Mouse (Mus musculus) hindbrain, embryonic 15.5 days (tissue): ENCODE measurements around the gene Folr2. TPM values are rescaled to one million over a fixed set of nuclear protein-coding genes. Genes with fewer than 3 reads are reported as not detected.
A peak's percentile ranks its signal among the peaks of the same experiment; 100 is the strongest.

Experiments used
- ATAC-seq: fragments of 200-750 bp; cut with Nextera tagmentation; 2 replicates; pipeline ENCODE4 v1.8.0; 2017; ENCODE audit warnings: low read depth, moderate number of reproducible peaks, moderate TSS enrichment; ENCODE audit not compliant: low FRiP score
- H3K27ac ChIP-seq: fragments of 300-500 bp; sonication (generic); replicated peaks from 2 replicates; pipeline ENCODE4 v1.5.1; 2015; ENCODE audit warnings: mild to moderate bottlenecking, inconsistent platforms
- H3K27me3 ChIP-seq: fragments of 300-500 bp; sonication (generic); 2 replicates; pipeline ENCODE4 v1.6.1; 2015; ENCODE audit warnings: control low read depth, inconsistent platforms
- H3K36me3 ChIP-seq: fragments of 300-500 bp; sonication (generic); 2 replicates; pipeline ENCODE4 v1.6.1; 2015; ENCODE audit warnings: control low read depth, inconsistent platforms
- H3K4me1 ChIP-seq: fragments of 300-500 bp; sonication (generic); replicated peaks from 2 replicates; pipeline ENCODE4 v1.6.1; 2015; ENCODE audit warnings: control low read depth, inconsistent platforms
- H3K4me2 ChIP-seq: fragments of 300-500 bp; sonication (generic); 2 replicates; pipeline ENCODE4 v1.6.1; 2015; ENCODE audit warnings: moderate library complexity, mild to moderate bottlenecking, inconsistent platforms
- H3K4me3 ChIP-seq: fragments of 300-500 bp; sonication (generic); 2 replicates; pipeline ENCODE4 v1.5.1; 2015; ENCODE audit warnings: mild to moderate bottlenecking, inconsistent platforms
- H3K9ac ChIP-seq: fragments of 300-500 bp; sonication (generic); 2 replicates; pipeline ENCODE4 v1.6.1; 2015; ENCODE audit warnings: inconsistent platforms
- H3K9me3 ChIP-seq: fragments of 300-500 bp; sonication (generic); 2 replicates; pipeline ENCODE4 v1.6.1; 2016; ENCODE audit warnings: control low read depth, inconsistent platforms
- WGBS: fragments of 180-500 bp; shearing (Covaris S2); methylation state at CpG from one replicate; pipeline ENCODE4 v1.1.7; 2015; 5-methylcytosine and 5-hydroxymethylcytosine counted together
- polyA plus RNA-seq: library from polyadenylated mRNA; unstranded; fragments of >200 nt; fragmentation: Nextera tagmentation; extraction: Ambion mirVana; gene quantifications from 2 replicates; pipeline ENCODE4 v1.2.1, GENCODE M21; 2015

Folr2 gene
- polyA plus RNA-seq, 1 experiment from 2014 or later: 2.4 TPM

DNA sequence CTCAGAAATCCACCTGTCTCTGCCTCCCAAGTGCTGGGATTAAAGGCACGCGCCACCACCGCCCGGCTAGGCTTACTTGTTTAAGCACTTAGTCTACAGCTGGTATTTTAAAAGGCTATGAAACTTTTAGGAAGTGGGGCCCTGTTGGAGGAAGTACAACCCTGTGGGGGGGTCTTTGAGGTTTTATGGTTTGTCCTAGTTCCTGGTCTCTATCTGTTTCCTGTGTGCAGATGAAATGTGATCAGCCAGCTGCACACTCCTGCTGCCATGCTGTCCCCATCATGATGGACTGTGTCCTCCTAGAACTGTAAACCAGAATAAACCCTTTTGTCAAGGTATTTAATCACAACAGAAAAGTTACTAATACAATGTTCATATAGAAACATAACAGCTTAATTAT is 27.2 kb upstream of the Folr2 start:
- no peaks in the 10 kb centered on the region for H3K4me1 ChIP-seq
- H3K9ac ChIP-seq: no peak overlapping the region
- ATAC-seq: no peak
- H3K4me2 ChIP-seq: no peak overlapping the region
- no peaks in the 10 kb centered on the region for H3K27me3 ChIP-seq
- no peaks in the 10 kb centered on the region for H3K9me3 ChIP-seq
- H3K27ac ChIP-seq: no peak overlapping the region
- H3K4me3 ChIP-seq: no peak overlapping the region
- H3K36me3 ChIP-seq: no peaks in the 10 kb centered on the region
- WGBS: 95% methylated on average over 4 of the region's 4 CpGs

DNA sequence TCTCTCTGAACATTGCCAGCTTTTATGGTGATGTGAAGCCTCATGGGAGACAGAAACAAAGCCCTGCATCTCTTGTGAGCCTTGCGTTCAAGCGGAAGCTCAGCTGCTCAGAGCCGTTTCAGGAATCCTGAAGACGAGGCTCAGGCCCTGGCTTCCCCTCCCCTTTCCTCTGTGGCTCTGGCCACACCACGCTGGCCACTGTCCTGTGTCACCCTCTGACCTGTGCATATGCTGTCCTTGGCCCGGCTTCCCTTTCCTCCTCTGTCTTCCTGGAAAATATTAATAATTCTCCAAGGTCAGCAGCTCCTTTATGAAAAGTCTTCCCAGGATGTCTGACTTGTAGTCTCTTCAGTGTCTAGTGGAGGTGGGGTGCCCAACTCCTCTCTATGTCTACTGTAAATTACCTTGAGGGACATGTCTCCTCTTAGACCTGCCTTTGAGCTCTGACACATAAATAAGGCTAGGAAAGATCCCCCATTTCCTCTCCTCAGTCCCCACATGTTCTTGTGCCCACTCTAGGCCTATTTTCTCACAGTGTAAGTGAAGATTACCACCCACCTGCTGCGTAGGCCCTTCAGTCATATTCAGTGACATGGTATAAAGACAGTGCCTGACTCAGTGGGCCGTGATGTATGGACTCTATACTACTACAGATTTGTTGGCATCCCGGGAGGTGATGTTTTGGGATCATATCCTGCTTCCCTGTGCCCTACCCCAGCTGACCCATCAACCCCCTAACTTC is 25.6 kb upstream of the Folr2 start:
- Histone ChIP-seq H3K4me2 (no peak overlapping the region), H3K9me3 (no peaks in the 10 kb centered on the region), H3K9ac (no peak overlapping the region), H3K27me3 (no peaks in the 10 kb centered on the region), H3K27ac (no peak overlapping the region), H3K4me1 (no peaks in the 10 kb centered on the region), H3K36me3 (no peaks in the 10 kb centered on the region), H3K4me3 (no peak overlapping the region)
- no peak for ATAC-seq
- 62% methylated on average over 9 of the region's 9 CpGs for WGBS

DNA sequence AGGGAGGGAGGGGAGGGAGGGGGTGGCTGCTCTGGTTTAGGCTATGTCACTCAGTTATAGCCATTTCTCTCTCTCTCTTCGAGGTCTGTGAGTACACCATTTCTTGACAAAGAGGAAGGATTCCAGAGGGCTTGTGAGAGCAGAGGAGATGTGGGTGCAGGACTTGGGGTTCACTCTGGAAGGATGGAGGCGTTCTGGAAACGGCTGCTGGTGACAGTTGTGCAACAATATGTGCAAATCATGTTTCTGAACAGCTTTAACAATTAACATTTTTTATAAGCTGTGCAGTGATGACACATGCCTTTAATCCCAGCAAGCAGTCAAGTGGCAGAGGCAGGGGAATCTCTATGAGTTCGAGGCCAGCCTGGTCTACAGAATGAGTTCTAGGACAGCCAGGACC is 23.9 kb upstream of the Folr2 start:
- Histone ChIP-seq H3K36me3 (no peaks in the 10 kb centered on the region), H3K4me2 (no peak overlapping the region), H3K4me3 (no peak overlapping the region), H3K9me3 (no peaks in the 10 kb centered on the region), H3K27me3 (no peaks in the 10 kb centered on the region), H3K4me1 (no peaks in the 10 kb centered on the region), H3K9ac (no peak overlapping the region), H3K27ac (no peak overlapping the region)
- no peak for ATAC-seq
- 78% methylated on average over 4 of the region's 4 CpGs for WGBS

DNA sequence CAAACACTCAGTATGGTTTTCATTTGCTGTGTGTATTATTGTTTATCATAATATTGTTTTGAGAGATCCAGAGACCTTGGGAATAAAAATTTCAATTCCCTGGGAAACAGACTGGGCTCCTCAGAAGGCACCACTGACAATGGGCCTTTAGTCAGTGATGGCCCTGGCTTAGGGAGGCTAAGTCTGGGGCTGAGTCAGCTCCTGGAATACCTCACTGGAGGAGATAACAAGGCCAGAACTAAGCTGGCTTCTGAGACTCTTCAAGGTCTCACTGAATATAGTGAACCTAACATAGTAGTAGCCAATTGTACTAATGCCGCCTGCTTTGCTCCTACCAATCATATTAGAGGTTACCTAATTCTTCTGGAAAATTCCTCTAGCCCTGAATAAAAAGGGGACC is 19.0 kb upstream of the Folr2 start:
- WGBS: 100% methylated on average over 1 of the region's 1 CpGs
- Histone ChIP-seq H3K9me3 (no peaks in the 10 kb centered on the region), H3K4me2 (no peak overlapping the region), H3K9ac (no peak overlapping the region), H3K27ac (no peak overlapping the region), H3K4me1 (no peaks in the 10 kb centered on the region), H3K4me3 (no peak overlapping the region), H3K27me3 (no peaks in the 10 kb centered on the region), H3K36me3 (no peaks in the 10 kb centered on the region)
- ATAC-seq: no peak

DNA sequence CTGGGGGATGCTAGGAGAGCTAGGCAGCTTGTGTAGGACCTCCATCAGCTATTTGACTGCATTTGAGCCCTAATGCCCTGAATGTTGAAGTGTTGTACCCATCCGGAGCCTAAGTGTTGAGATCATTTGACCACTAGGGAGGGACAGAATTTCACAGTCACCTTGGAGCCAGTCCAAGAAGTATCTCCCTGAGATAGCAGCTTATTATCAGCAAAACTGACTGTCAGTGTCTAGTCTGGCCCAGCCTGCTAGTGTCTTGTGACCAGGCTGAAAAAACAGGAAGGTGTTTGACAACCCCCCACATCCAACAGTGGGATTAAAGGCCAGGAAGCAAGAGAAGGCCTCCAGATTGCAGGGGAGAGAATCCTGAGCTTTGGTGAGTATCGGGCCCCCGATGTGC is 14.3 kb upstream of the Folr2 start:
- H3K4me1 ChIP-seq: no peaks in the 10 kb centered on the region
- 88% methylated on average over 3 of the region's 3 CpGs for WGBS
- no peak for ATAC-seq

DNA sequence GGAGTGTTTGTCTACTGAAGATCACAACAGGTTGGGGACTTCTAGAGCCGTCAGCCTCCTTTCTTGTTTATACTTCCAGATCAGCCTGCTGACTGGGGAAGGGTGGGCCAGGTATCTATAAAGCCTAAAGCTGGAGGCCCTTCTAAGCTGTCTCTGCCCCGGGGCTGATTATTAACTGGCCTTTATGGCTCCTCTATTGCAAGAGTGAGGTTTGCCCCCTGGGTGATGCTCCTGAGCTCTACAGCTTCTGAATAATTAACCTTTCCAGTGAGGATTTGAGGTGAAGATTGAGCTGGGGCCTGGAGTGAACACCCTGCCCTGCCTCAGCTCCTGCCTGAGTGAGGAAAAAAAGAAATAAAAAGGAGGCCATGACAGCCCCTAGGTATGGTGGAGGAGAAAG is 13.6 kb upstream of the Folr2 start, which contains the start of gene Folr1:
Gene Folr1, minus strand, starts transcription at position 160 of the 400 bp plus-strand sequence.
- Histone ChIP-seq H3K4me2 (no peak within 1 kb of the TSS), H3K4me3 (no peak within 1 kb of the TSS), H3K27me3 (no peaks in the 10 kb centered on the region), H3K4me1 (no peaks in the 10 kb centered on the region), H3K36me3 (no peaks in the 10 kb centered on the region), H3K27ac (no peak within 1 kb of the TSS), H3K9ac (no peak within 1 kb of the TSS), H3K9me3 (no peaks in the 10 kb centered on the region)
- ATAC-seq: no peak
- whole genome bisulfite sequencing: 74% methylated on average over 2 of the region's 2 CpGs

More for the DNA sequence above, 14.3 kb upstream of the Folr2 start:
- no peaks in the 10 kb centered on the region for H3K9me3 ChIP-seq
- H3K9ac ChIP-seq: no peak overlapping the region
- H3K27ac ChIP-seq: no peak overlapping the region
- H3K36me3 ChIP-seq: no peaks in the 10 kb centered on the region
- H3K27me3 ChIP-seq: no peaks in the 10 kb centered on the region
- no peak overlapping the region for H3K4me3 ChIP-seq
- H3K4me2 ChIP-seq: no peak overlapping the region

DNA sequence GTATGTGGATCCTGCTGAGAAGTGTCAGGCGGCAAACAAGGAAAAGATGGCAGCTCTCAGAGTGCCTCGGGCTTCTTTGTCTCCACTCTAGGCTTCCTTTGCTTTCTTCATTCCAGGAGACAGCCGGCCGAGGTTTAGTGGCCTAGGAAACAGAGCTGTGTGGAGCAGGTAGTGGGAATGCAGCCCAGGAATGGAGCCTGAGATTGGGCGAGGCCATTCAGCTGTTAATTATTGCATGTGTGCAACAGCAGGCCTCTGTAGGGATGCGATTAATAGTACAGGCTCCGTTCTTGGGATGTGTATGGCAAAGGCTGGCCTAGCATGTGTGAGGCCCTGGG is 12.1 kb upstream of the Folr2 start:
- no peaks in the 10 kb centered on the region for H3K9me3 ChIP-seq
- no peak overlapping the region for H3K4me3 ChIP-seq
- H3K9ac ChIP-seq: no peak overlapping the region
- no peak overlapping the region for H3K27ac ChIP-seq
- 45% methylated on average over 7 of the region's 7 CpGs for WGBS
- no peak overlapping the region for H3K4me2 ChIP-seq
- ATAC-seq: peak; percentile 30; the same call in 1 of the 2 replicates
- no peaks in the 10 kb centered on the region for H3K27me3 ChIP-seq
- no peaks in the 10 kb centered on the region for H3K4me1 ChIP-seq
- H3K36me3 ChIP-seq: no peaks in the 10 kb centered on the region

DNA sequence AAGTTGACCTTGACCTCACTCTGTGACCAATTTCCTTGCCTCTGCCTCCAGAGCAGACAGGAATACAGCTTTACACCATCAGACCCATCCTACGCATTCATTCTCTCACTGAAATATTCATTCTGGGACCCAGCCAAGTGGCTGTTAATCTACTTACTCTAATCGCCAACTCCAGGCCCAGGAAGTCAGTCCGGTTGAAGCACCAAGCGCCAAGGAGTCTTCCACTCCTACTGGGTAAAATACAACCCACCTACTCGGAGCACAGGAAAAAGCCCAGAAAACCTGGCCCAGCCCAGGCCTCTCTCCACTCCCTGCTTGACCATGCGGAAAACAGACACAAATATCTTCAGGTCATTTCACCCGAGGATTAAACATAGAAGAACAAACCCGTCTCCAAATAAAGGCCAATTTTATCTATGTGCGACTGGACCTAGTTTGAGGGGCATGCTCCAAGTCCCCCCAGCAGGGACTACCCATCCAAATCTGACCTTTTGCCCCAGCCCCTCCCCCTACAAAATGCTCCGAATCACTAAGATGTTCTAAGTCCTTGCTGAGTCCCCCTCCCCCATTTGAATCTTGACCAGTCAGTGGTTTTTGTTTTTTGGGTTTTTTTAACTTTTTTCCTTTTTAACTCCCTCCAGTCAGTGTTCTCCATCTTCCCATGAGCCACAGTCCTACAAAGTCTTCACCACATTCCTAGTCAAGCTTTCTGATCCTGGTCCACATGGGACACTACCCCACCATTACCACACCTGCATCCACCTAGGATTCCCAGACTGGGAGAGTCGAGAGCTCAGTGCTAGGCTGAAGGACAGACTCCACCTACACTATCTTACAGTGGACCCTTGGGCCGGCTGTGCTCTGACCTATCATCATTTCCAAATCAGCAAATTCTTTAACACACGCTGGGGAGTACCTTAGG is 11.5 kb upstream of the Folr2 start:
- Histone ChIP-seq H3K36me3 (no peaks in the 10 kb centered on the region), H3K4me2 (no peak overlapping the region), H3K27ac (no peak overlapping the region), H3K9me3 (no peaks in the 10 kb centered on the region), H3K9ac (no peak overlapping the region), H3K4me1 (no peaks in the 10 kb centered on the region), H3K4me3 (no peak overlapping the region), H3K27me3 (no peaks in the 10 kb centered on the region)
- WGBS: 52% methylated on average over 13 of the region's 13 CpGs
- ATAC-seq: no peak; the same call in 1 of the 2 replicates

DNA sequence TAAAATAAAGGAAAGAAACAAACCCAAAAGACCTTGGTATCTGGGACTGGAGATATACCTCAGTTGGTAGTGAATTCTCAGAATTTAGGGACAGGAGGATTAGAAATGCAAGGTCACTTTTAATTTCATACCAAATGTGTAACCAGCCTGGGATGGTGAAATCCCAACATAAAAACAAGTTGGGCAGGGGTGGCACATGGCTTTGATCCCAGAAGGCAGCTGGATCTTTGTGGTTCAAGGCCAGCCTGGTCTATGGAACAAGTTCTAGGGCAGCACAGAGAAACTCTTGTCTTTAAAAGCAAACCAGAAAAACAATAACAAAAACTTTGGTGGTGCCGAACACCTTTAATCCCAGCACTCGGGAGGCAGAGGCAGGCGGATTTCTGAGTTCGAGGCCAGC is 10.5 kb upstream of the Folr2 start:
- Histone ChIP-seq H3K9ac (no peak overlapping the region), H3K27ac (no peak overlapping the region), H3K27me3 (no peaks in the 10 kb centered on the region), H3K36me3 (no peaks in the 10 kb centered on the region), H3K9me3 (no peaks in the 10 kb centered on the region), H3K4me1 (no peaks in the 10 kb centered on the region), H3K4me3 (no peak overlapping the region), H3K4me2 (no peak overlapping the region)
- ATAC-seq: no peak
- WGBS: over 99% methylated on average over 4 of the region's 4 CpGs

DNA sequence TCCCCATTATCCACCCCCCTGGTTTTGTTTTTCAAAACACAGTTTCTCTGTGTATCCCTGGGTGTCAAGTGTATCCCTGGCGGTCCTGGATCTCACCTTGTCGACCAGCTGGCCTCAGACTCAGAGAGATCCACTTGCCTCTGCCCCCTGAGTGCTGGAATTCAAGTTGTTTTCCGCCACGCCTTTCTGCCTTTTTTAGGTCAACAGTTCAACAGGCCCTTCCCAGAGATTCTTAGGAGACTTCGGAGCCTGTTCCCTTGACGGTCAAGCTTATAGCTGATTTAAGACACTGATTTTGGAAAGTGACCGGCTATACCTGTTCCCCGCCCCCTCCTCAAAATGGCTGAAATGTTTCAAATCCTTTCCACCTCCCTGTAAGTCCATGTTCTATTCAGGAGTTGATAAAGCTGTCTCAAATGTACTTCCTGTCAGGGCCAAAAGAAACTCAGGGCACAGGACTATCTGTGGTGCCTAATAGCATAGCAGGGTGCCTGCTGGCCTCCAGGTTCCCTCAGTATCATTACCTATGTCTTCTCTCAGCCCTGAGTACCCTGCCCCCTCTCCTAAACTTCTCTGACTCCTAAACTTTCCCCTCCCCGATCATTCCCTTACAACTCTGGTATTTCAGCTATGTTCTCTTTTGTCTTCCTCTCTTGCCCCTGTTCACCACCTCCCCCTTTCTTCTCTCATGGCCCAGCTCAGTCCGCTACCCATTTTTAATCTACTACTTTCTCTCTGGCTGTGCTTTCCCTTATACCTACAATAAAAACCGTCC is 9.7 kb upstream of the Folr2 start:
- no peaks in the 10 kb centered on the region for H3K4me1 ChIP-seq
- no peak overlapping the region for H3K4me2 ChIP-seq
- ATAC-seq: no peak
- H3K9me3 ChIP-seq: no peaks in the 10 kb centered on the region
- H3K4me3 ChIP-seq: no peak overlapping the region
- H3K9ac ChIP-seq: no peak overlapping the region
- no peaks in the 10 kb centered on the region for H3K27me3 ChIP-seq
- no peaks in the 10 kb centered on the region for H3K36me3 ChIP-seq
- H3K27ac ChIP-seq: no peak overlapping the region
- WGBS: 82% methylated on average over 11 of the region's 11 CpGs

DNA sequence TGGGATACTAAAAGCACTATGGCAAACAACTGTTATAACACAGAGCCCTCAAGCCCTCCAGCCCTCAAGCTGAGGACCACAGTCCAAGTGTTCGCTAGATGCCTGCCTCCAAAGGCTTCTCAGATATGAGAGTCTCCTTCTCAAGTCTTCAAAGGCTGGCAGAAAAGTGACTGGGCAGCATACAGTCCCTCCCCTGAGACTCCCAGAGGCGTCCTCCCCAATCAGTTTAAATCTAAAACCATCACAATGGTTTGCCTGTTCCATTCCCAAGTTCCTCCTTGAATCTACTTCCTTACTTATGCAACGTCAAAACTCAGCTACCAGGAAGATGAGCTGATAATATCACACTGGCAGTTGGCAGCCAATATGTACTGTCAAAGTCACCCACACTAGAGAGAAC is 6.4 kb upstream of the Folr2 start, which contains the start of gene Anapc15:
Gene Anapc15, plus strand, starts transcription at position 301 of the 400 bp plus-strand sequence.
- Histone ChIP-seq H3K36me3 (no peaks in the 10 kb centered on the region), H3K9me3 (no peaks in the 10 kb centered on the region), H3K4me1 (no peaks in the 10 kb centered on the region), H3K4me2 (no peak within 1 kb of the TSS), H3K9ac (no peak within 1 kb of the TSS), H3K4me3 (no peak within 1 kb of the TSS), H3K27me3 (no peaks in the 10 kb centered on the region), H3K27ac (no peak within 1 kb of the TSS)
- 77% methylated on average over 3 of the region's 3 CpGs for WGBS
- ATAC-seq: no peak

DNA sequence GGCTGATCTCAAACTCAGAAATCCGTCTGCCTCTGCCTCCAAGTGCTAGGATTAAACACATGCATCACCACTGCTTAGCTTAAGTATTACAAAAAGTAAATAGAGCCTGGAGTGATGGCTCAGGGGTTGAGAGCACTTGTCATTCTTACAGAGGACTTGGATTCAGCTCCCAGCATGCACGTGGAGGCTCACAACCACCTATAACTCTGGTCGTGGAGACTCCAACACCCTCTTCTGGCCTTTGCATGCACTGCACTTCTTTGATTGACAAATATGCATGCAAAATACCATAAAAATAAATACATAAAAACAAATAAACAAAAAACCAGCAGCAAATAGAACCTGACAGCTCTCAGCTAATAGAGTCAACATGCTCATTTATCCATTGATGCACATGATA is 5.3 kb upstream of the Folr2 start:
- no peaks in the 10 kb centered on the region for H3K36me3 ChIP-seq
- no peaks in the 10 kb centered on the region for H3K9me3 ChIP-seq
- no peak overlapping the region for H3K4me3 ChIP-seq
- 73% methylated on average over 3 of the region's 3 CpGs for WGBS
- no peak overlapping the region for H3K4me2 ChIP-seq
- H3K4me1 ChIP-seq: no peaks in the 10 kb centered on the region
- no peak overlapping the region for H3K27ac ChIP-seq
- ATAC-seq: no peak
- no peaks in the 10 kb centered on the region for H3K27me3 ChIP-seq
- no peak overlapping the region for H3K9ac ChIP-seq
